Mouse (Mus musculus): ENCODE results near the gene Slc12a8. TPM values are rescaled to one million over a fixed set of nuclear protein-coding genes. Genes with fewer than 3 reads are reported as not detected.
A peak's percentile ranks its signal among the peaks of the same experiment; 100 is the strongest.
"Not testable (repeated sequence)": the region's sequence is repeated elsewhere in the genome, so short reads cannot be mapped to it uniquely, and the experiment has no call there.

Slc12a8 gene
- under 1 TPM; 0.72 to 0.74 TPM for total RNA-seq (2021)

DNA sequence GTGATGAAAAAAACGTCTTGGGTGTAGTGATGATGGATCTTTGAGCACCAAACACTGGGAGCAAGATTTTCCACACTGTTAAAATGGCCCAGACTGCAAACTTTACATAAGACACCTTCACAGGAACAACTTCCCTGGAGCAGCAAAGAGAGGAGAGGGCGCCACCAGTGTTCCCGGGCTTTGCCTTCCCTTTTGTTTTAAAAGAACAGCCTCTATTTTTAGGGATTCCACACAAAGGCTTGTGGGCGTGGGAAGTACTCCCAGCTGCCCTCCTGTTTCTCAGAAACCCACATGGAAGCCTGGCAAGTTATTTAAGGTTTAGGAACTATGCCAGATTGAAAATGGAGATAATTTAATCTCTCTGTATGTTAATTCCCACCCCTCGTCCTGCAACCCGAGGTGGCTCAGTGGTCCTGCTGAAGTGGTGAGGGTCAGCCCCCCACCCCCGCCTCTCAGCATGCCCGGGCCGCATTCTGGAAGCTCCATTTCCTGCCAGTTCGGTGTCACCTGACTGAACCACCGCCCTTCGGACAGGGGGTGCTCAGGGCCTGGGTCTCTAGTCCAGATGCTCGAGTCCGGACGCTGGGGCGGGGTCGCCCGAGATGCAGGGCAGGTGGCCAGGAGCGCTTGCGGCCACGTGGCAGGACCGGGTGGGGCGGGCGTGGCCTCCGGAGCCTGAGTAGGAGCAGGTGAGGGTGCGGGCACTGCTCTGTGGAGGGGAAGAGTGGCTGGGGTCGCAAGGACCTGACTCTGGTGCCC, at the start of gene Slc12a8:
Slc12a8 (plus strand) TSS at position 522 of the 759 bp plus-strand sequence.
- intact Hi-C loops (cut with DNase I), result no loop called here
- DNase-seq, result peak; percentile 25 to 29

DNA sequence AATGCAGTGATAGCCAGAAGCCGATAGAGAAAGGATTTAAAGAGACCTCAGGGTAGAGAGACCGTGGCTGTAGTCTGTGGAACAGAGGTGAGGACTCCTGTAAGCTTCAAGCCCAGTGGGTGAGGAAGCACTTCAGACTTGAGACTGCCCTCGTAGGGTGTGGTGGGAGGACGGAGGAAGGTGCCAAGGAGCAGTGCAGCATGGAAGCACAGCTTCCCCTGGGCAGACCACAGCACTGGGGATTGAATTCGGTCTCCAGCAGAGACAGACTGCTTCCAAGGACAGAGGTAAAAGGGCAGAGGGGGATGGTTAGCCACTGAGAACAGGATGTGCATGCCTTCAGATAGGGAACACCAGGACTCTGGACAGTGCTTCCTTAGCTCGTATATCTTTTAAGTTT, 49.7 kb upstream of the Slc12a8 start:
- intact Hi-C loops (cut with DNase I), result no loop called here
- DNase-seq, result no peak

DNA sequence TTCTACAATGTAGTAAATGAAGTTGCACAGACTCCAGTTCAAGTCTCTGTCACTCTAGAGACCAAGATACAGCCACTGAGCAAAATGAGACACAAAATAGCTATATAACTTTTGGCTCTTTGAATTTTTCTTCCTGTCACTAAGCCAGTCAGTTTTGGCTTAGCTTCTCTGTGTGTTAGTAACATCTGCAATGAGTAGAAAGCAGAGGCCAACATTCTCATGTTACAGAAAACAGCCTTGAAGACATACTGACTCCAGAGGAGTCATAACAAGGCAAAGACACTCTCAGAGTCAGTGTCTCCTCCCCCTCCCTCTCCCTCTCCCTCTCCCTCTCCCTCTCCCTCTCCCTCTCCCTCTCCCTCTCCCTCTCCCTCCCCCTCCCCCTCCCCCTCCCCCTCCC, 47.2 kb upstream of the Slc12a8 start:
- no peak for DNase-seq
- intact Hi-C loops (cut with DNase I), result no loop called here

DNA sequence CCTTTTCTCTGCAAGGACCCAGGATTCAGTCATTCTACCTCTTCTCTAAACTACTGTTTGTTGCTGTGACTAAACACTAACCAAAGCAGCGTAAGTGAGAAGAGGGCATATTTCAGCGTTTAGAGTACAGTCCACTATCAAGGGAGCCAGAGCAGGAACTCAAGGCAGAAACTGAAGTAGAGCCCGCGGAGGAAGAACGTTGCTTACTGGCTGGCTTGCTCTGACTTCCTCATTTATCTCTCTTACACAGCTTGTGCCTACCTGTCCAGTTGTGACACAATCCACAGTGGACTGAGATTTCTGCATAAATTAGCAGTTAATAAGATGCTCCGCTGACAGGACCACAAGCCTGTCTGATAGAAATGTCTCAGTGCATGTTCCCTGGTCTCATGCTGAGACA, 42.7 kb upstream of the Slc12a8 start:
- intact Hi-C loops (cut with DNase I), result no loop called here
- no peak for DNase-seq

DNA sequence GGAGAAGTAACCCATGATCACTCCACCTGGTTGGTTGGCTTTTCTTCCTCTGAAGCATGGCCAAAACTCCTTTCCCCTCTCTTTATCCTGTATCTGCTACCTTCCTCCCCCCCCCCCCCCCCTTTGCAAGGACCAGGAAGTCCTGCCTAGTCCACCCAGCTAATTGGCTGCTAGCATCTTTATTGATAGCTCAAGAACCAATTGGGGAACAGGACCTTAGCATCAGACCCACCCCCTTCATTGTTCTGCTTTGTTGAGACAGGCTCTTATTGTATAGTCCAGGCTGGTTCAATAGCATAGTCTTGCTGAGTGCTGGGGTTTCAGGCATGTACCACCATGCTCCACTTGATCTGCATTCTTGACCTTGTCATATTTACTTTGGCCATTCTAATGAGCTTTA, 37.2 kb upstream of the Slc12a8 start:
- intact Hi-C loops (cut with DNase I), result loop anchor here (5.0 kb wide), 1 partner anchor 63 kb away; no protein-coding TSS in a partner anchor
- no peak for DNase-seq

DNA sequence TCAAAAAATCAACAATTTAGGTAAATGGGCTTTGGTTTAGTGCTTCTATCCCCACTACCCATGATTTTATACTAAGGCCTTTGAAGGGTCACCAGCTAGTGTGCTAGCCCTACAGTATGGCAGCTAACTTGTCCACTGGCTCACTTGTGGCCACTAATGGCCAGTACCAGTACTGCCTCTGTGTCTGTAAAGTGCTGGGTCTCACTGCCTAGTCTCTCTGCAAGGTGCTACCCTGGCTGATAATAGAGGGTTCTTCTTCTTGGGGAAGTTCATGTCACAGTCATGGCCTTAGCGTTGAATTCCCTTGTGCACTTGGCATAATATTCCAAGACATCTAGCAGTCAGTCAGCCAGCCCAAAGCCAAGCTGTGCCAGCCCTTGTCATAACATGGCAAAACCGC, 36.0 kb upstream of the Slc12a8 start:
- DNase-seq, result peak; percentile 25 to 33
- intact Hi-C loops (cut with DNase I), result loop anchor here (5.0 kb wide), 1 partner anchor 64 kb away; no protein-coding TSS in a partner anchor

DNA sequence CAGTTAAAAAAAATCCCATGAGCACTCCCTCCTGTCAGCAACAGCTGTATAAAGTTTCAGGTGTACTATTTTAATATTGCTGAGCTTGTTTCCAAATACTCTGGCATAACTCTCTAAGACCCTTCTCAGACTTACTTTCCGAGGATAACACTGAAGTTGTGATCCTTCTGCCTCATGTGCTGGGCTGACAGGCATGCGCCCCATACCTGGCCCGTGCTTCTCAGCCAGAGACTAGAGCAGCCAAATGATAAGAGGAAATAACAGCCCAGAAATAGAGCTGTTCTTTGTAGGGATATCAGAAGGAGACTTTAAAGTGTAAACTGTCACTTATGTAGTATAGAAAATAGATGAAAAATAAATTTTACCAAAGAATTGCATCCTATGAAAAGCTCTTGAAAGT, 34.8 kb upstream of the Slc12a8 start:
- peak; percentile 32 to 42 for DNase-seq
- intact Hi-C loops (cut with DNase I), result loop anchor here (5.0 kb wide), 1 partner anchor 65 kb away; no protein-coding TSS in a partner anchor

DNA sequence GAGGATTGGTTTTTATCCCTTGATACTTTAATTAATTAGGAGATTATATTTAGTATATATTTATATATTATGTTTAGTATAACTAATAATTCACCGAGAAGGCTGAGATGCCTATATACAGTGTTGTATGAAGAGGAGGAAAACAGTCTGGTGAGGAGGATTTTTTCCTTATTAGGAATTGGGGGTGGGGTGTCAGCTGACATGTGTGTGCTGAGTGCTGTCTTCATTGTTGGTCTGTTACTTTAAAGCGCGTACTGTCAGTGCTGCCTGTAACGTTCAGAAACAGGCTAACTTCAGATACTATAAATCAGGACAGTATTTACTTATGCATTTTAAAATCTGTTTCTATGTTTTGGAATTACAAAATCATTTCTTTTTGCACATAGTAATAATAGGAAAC, 29.4 kb upstream of the Slc12a8 start:
- intact Hi-C loops (cut with DNase I), result no loop called here
- no peak for DNase-seq

DNA sequence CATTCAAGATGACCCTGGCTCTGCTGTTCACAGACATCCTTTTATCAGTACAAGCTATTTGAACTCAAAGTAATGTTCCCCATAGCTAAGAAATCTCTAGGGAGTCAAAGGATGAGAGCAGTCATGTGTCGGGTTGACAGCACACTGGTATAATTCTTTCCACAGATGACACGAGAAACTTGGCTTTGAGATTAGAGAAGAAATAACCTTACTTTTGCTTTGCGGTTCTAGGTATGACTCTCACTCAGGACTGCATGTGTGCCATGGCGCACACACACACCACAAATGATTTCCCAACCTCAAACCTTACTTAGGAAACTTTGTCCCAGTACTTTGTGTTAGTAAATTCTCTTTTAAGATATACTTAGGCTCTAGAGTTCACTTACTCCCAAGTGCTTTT, 22.8 kb upstream of the Slc12a8 start:
- no peak for DNase-seq
- intact Hi-C loops (cut with DNase I), result no loop called here

DNA sequence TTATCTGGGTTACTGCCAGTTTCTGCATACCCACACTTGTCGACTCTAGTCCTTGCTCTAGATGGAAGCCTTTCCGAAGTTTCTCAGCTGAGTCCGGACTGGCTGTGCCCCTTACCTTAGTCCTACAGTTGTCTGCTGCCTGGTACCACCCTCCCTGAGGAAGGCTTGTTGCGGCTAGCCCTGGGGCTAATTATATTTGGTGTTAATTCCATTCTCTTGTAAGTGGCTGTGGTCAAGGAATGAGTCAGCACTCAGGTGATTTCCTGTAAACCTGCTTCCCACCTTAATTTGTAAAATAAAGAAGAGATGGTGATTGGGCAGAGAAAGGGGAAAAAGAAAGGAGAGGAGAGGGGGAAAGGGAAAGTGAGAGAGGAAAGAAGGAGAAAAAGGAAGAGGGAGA, 9.0 kb upstream of the Slc12a8 start:
- no peak for DNase-seq
- intact Hi-C loops (cut with DNase I), result no loop called here

DNA sequence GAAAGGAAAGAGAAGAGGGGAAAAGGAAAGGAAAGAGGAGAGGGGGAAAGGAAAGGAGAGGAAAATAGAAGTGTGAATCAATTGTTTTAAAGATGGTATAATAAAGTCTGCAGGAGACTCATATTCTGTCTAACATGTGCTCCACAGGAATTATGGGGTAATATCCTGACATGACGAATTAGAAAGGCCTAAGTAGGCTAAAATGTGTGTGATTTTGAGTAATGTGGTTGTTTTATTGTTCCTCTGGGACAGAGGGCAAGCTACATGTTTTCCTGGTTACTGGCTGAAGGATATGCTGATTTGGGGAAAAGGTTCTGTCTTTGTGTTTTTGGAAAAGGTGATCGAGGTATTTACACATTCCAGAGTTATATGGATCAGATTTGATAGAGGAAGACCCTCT, 7.9 kb upstream of the Slc12a8 start:
- intact Hi-C loops (cut with DNase I), result not testable (repeated sequence)

DNA sequence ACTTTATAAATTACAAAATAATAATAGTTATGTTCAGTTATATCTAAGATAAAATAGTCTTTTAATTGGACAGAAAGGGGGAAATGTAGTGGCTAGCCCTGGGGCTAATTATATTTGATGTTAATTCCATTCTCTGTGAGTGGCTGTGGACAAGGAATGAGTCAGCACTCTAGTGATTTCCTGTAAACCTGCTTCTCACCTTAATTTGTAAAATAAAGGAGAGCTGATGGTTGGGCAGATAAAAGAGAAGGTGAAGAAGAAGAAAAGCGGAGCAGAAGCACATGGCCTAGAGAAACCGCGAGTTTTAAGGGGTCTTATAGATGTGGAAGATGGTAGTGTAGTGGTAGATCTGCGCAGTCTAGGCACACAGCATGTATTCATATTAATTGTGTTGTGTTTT, 6.3 kb upstream of the Slc12a8 start:
- DNase-seq; intact Hi-C loops (cut with DNase I): not testable (repeated sequence)

More for the DNA sequence above, 7.9 kb upstream of the Slc12a8 start:
- not testable (repeated sequence) for DNase-seq

DNA sequence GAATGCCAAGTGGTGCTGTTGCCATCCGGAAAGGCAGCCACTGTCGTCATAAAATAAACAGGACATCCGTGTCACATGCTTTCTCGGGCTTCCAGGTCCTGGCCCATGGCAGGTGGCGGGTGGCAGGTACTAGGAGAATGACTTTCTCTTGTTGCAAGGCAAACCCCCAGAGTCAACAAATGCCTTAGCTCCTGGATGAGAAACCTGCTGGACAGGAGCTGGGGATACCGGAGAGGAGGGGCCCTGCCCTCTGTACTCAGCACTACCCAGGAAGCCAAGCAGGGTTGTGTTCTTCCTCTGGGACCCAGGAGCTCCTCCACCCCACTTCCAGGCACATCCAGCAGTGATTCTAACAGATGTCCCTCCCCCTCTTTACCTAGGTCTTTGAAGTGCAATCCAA, 4.6 kb upstream of the Slc12a8 start:
- DNase-seq, result no peak
- intact Hi-C loops (cut with DNase I), result no loop called here

DNA sequence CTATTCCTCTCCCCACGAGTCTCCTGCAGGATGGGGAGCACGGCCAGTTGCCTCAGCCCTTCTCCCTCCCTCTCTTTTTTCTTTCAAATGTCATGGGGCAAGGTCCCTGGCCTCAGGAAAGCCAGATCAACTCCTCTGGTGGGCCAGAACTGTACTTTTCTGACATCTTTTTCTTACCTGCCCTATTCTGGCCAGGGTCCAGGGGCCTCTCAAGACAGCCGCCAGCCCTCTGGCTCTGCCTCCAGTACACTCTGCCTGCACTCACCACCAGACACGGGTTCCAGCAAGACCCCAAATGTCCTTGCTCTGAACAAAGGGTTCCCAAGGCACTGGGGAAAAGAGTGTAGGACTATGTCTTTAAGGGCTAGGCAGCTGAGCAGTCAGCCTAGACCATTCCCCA, 499 bp downstream of the Slc12a8 start:
- peak in 1 of 2 experiments; percentile 22 for DNase-seq
- intact Hi-C loops (cut with DNase I), result no loop called here

DNA sequence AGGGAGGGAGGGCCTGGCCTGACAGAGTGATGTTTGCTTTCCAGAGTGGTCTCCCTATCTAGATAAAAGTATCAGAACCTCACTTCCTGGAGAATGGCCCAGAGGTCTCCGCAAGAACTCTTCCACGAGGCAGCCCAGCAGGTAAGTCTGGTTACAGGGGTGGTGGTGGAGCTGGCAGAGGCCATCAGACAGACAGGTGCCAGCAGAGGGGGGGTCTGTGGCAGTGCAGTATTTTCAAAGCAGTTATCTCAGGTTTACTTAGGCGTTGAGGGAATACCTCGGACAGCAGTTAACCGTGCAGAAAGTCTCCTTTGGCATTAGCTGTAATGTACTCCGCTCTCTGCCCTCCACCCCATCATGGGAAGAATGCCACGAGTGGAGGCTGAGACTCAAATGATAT, 1.1 kb downstream of the Slc12a8 start:
- intact Hi-C loops (cut with DNase I), result no loop called here
- DNase-seq, result no peak

DNA sequence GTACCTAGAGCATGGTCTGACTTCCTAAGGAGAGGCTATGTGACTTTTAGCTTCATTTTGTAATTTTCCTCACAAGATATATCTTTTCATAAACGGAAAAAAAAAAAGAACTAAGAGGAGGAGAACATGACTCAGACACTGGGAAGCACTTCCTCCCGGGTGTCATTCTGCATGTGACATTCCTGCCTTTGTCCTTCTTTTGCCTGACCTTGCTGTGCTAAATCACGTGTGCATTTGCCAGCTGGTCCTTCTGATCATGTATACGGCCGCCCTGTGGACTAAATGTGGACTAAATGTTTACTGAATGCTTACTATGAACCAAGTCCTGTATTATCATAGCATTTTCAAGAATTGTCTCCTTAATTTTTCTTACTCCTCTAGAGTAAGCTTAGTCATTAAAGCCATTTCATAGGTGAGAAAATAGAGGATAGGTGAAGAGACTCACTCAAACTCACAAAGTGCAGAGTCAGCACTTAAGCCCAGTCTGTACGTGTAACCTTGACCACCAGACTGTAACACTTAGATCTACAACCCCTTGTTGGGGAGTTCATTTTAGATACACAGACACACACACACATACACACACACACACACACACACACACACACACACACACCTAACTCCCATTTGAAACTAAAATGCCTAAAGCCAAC, 2.9 kb downstream of the Slc12a8 start:
- no peak for DNase-seq
- intact Hi-C loops (cut with DNase I), result no loop called here

DNA sequence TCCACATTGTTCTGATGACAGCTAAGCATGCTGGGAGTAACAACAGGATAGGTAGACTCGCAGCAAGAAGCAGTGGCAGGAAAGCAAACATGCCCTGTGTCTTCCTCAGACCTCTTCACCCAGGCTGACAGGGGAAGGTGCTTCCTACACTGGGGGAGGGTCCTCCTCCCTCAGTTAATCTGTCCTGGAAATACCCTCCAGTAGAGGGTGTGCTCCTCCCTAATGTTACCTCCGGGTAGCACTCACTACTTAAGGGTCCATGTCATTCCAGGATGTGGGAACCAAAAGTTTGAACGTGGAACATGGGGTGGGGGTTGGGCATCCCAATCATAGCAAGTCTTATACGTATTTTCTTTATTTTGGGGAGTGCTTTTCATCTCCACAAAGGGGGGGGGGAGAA, 5.4 kb downstream of the Slc12a8 start:
- DNase-seq, result no peak
- intact Hi-C loops (cut with DNase I), result no loop called here

DNA sequence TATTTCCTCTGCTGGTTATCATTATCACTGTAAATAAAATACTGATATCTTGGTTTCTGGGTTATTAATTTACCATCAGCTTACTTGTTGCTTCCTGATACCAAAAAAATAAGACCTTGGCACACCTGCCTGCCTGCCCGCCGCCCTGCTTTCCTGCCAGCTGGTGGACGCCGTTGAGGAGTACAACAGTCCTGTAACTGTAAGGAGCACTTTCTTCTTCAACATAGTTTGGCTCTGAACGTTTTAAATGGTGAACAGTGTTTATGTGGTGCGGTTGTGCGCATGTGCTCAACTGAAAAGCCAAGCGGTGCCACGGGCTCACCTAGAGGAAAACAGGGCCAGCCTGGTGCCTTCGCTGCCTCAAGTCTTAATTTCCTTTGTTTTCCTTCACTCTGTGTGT, 6.4 kb downstream of the Slc12a8 start:
- no peak for DNase-seq
- intact Hi-C loops (cut with DNase I), result no loop called here

DNA sequence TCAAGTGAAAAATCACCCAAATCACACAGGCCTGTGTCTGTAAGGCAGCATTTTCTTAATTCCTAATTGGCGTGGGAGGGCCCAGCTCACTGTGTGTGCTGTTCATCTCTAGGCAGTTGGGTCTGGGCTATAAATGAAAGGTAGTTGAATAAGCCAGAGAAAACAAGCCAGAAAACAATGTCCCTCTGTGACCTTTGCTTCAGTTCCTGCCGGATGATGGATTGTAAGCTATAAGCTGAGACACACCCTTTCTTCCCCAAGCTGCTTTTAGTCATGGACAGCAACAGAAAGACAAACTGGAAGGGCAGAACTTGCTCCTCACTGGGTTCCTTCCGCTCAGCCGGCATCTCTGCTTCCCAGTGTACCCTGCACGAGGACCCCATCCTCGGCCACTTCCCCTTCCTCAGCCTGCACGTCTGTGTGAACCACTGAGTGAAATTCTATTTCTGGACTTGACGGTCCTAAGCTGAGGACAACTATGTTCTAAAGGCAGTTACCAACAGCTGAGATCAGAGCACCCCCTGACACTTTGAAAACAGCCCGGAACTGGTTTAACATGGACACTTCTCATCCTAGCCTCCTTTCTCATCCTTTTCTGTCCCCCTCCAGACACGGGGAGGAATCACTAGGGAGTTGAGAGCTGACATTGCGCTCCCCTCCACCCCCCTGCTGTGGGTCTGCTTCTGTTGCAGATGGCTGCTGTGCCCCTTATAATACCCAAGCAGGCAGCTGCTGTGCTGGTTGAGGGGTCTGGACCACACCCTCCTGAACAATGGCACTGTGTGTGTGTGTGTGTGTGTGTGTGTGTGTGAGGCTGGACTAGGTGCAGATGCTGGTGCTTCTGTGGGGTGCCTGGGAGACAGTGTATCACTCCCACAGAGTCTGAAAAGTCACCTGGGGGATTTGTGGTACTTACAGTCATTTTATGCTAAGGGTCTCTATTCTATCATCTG, 12.7 kb downstream of the Slc12a8 start:
- peak in 1 of 2 experiments; percentile 38 for DNase-seq
- intact Hi-C loops (cut with DNase I), result no loop called here

DNA sequence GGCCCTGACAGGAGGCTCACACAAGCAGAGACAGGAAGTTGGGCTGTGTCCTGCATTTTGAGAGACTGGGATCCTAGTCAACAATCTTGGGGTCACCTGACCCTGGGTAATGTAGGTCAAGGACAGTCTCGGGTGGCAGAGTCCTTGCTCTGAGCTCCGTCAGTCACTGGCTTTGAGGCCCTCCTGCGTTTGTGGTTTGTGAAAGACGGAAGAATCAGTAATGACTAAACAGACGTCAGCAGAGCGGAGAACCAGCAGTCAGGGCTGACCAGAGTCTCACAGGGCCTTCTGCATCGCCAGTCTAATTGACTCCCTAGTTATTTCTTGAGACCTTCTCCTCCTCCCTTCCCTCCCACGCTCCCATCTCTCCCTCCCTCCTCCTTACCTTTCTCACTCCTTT, 14.1 kb downstream of the Slc12a8 start:
- intact Hi-C loops (cut with DNase I), result no loop called here
- DNase-seq, result no peak

DNA sequence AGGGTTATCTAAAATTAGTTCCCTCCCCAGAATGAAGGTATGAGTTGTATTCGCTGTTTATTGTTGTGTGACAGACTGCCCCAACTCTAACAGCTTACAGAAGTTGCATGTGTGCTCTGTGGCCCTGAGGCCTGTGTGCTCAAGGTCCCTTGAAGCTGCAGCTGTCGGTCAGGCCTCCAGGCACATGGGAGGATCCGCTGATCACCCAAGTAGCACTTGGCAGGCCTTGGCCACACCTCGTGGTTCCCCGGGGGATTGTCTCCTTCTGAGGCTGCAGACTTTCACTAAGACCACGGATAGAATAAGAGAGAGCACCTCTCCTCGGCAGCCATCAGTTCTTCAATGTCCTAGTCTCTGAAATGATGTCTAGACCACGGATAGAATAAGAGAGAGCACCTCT, 19.3 kb downstream of the Slc12a8 start:
- no peak for DNase-seq
- intact Hi-C loops (cut with DNase I), result no loop called here
